Mouse (Mus musculus) adrenal gland, postnatal 36 days (tissue): ENCODE results near the gene St3gal6. TPM values are rescaled to one million over a fixed set of nuclear protein-coding genes. Genes with fewer than 3 reads are reported as not detected.

Experiments used
- DNase-seq, 2 experiments: peaks; one replicate each; pipeline ENCODE4 v3.0.0; 2021; ENCODE audit warnings: mixed read lengths in 1 of 2
- total RNA-seq, 2 experiments: library from RNA; stranded (reverse); gene quantifications; 2 replicates each; pipeline ENCODE4 v1.2.3; 2021

Gene St3gal6
- total RNA-seq, 2 experiments from 2014 or later: 30.3 to 38.5 TPM

GRCm38 (mm10) chr16:58521182-58521581, 2.9 kb downstream of the St3gal6 start:
- DNase-seq: no peak

GRCm38 (mm10) chr16:58520457-58520856, 3.6 kb downstream of the St3gal6 start:
- no peak for DNase-seq

GRCm38 (mm10) chr16:58519650-58520073, 4.4 kb downstream of the St3gal6 start:
- no peak for DNase-seq

- no peak for DNase-seq
These were observed 6.9 kb downstream of the St3gal6 start for GRCm38 (mm10) chr16:58516960-58517798.

GRCm38 (mm10) chr16:58516161-58516560, 7.9 kb downstream of the St3gal6 start:
- no peak for DNase-seq

- DNase-seq: peak; percentile 46 to 53
These were observed 9.5 kb downstream of the St3gal6 start for GRCm38 (mm10) chr16:58514565-58514964.

GRCm38 (mm10) chr16:58513755-58514154, 10.3 kb downstream of the St3gal6 start:
- DNase-seq: peak; percentile 21 to 34

GRCm38 (mm10) chr16:58512887-58513286, 11.2 kb downstream of the St3gal6 start:
- DNase-seq: peak; percentile 28 to 39

- DNase-seq: peak; percentile 10 to 54
These were observed 11.8 kb downstream of the St3gal6 start for GRCm38 (mm10) chr16:58512181-58512761.

- DNase-seq: no peak
These were observed 19.1 kb downstream of the St3gal6 start for GRCm38 (mm10) chr16:58504945-58505344.

GRCm38 (mm10) chr16:58502566-58502965, 21.5 kb downstream of the St3gal6 start:
- DNase-seq: no peak

- no peak for DNase-seq
These were observed 22.2 kb downstream of the St3gal6 start for GRCm38 (mm10) chr16:58501760-58502301.

GRCm38 (mm10) chr16:58499650-58500049, 24.4 kb downstream of the St3gal6 start:
- no peak for DNase-seq

- DNase-seq: no peak
These were observed 24.9 kb downstream of the St3gal6 start for GRCm38 (mm10) chr16:58499172-58499584.

GRCm38 (mm10) chr16:58497886-58498713, 25.9 kb downstream of the St3gal6 start:
- DNase-seq: no peak

GRCm38 (mm10) chr16:58496791-58497190, 27.3 kb downstream of the St3gal6 start:
- DNase-seq: no peak

- DNase-seq: no peak
These were observed 36.2 kb downstream of the St3gal6 start for GRCm38 (mm10) chr16:58487861-58488260.

- peak in 1 of 2 experiments; percentile 26 for DNase-seq
These were observed 41.7 kb downstream of the St3gal6 start for GRCm38 (mm10) chr16:58482296-58482695.

- DNase-seq: peak; percentile 26 to 44
These were observed 42.2 kb downstream of the St3gal6 start for GRCm38 (mm10) chr16:58481906-58482270.

- DNase-seq: no peak
These were observed 42.7 kb downstream of the St3gal6 start for GRCm38 (mm10) chr16:58481219-58481905.

- DNase-seq: peak in 1 of 2 experiments; percentile 22
These were observed 44.1 kb downstream of the St3gal6 start for GRCm38 (mm10) chr16:58479898-58480448.
